In genomic region chr1:77471447-77471846, GRCm38 (mm10) we compare ENCODE assay signal across 22 mouse cellular contexts. TPM values are rescaled to one million over a fixed set of nuclear protein-coding genes. Genes with fewer than 3 reads are reported as not detected.
DNase-seq lines count a peak whose midpoint lies in the region; ATAC-seq and TF ChIP-seq lines count a peak whose summit lies in the region.
"Had no signal": no experiment of that assay in that cellular context is flagged by ENCODE, and none has a peak within 500 bp of the region (broad histone marks: within the 10 kb centered on the region; RNA-seq: fewer than 3 reads in every experiment).

No protein-coding gene starts in this region.

- no peaks in the 10 kb centered on the region for H3K9me3 ChIP-seq in embryonic facial prominence, embryonic 13.5 days
- no peaks in the 10 kb centered on the region for H3K9me3 ChIP-seq in embryonic facial prominence, embryonic 10.5 days
- no peaks in the 10 kb centered on the region for H3K9me3 ChIP-seq in embryonic facial prominence, embryonic 15.5 days (replicated peaks)
- no peaks in the 10 kb centered on the region for H3K9me3 ChIP-seq in stomach, embryonic 15.5 days
- H3K9me3 ChIP-seq: embryonic facial prominence, embryonic 12.5 days; forebrain, embryonic 15.5 days; limb, embryonic 10.5 days; neural tube, embryonic 12.5 days had no signal

- H3K27me3 ChIP-seq in embryonic facial prominence, embryonic 13.5 days, result no peaks in the 10 kb centered on the region
- H3K27me3 ChIP-seq in embryonic facial prominence, embryonic 10.5 days (replicated peaks; ENCODE audit: low read depth, poor library complexity, severe bottlenecking), result no peaks in the 10 kb centered on the region
- H3K27me3 ChIP-seq in embryonic facial prominence, embryonic 15.5 days, result no peaks in the 10 kb centered on the region
- no peaks in the 10 kb centered on the region for H3K27me3 ChIP-seq in stomach, embryonic 15.5 days (replicated peaks)
- H3K27me3 ChIP-seq in cerebellum, adult 2 months (ENCODE audit: control insufficient read depth, insufficient read depth, low read length), result no peaks in the 10 kb centered on the region
- H3K27me3 ChIP-seq: embryonic facial prominence, embryonic 12.5 days; forebrain, embryonic 15.5 days; neural tube, embryonic 12.5 days; Patski had no signal

- peak overlapping the region; percentile 53 for H3K27ac ChIP-seq in embryonic facial prominence, embryonic 13.5 days
- H3K27ac ChIP-seq in embryonic facial prominence, embryonic 10.5 days (replicated peaks), result no peak overlapping the region
- H3K27ac ChIP-seq in layer of hippocampus, adult 2 months, result peak overlapping the region; percentile 12
- H3K27ac ChIP-seq in embryonic facial prominence, embryonic 15.5 days (replicated peaks), result peak overlapping the region; percentile 55
- H3K27ac ChIP-seq in stomach, embryonic 15.5 days, result peak overlapping the region; percentile 69; the same call in 1 of the 2 replicates
- no peak overlapping the region for H3K27ac ChIP-seq in cerebellum, adult 2 months (ENCODE audit: insufficient read depth, low read length)
- H3K27ac ChIP-seq: embryonic facial prominence, embryonic 12.5 days; forebrain, embryonic 15.5 days; limb, embryonic 10.5 days; neural tube, embryonic 12.5 days had no signal

- peaks cover 29% of the 10 kb centered on the region for H3K4me1 ChIP-seq in embryonic facial prominence, embryonic 13.5 days
- peaks cover 22% of the 10 kb centered on the region for H3K4me1 ChIP-seq in embryonic facial prominence, embryonic 10.5 days
- peaks cover 13% of the 10 kb centered on the region for H3K4me1 ChIP-seq in embryonic facial prominence, embryonic 15.5 days
- peaks cover 21% of the 10 kb centered on the region; the same call in 1 of the 2 replicates for H3K4me1 ChIP-seq in stomach, embryonic 15.5 days
- no peaks in the 10 kb centered on the region for H3K4me1 ChIP-seq in cerebellum, adult 2 months (ENCODE audit: control insufficient read depth, insufficient read depth, low read length)

- TF ChIP-seq CTCF in layer of hippocampus, adult 2 months (conservative IDR thresholded peaks at IDR 0.05), result no peak
- no peak for TF ChIP-seq CTCF in cerebellum, adult 2 months (IDR thresholded peaks at IDR 0.05; ENCODE audit: borderline replicate concordance, insufficient read depth, low read depth, low read length)

- TF ChIP-seq POLR2A in cerebellum, adult 2 months (IDR thresholded peaks at IDR 0.05; ENCODE audit: borderline replicate concordance, insufficient read depth, low read length), result no peak

- no peak overlapping the region for H3K4me3 ChIP-seq in embryonic facial prominence, embryonic 13.5 days
- H3K4me3 ChIP-seq in embryonic facial prominence, embryonic 10.5 days, result no peak overlapping the region
- H3K4me3 ChIP-seq in layer of hippocampus, adult 2 months, result no peak overlapping the region
- no peak overlapping the region for H3K4me3 ChIP-seq in embryonic facial prominence, embryonic 15.5 days (replicated peaks)
- H3K4me3 ChIP-seq in stomach, embryonic 15.5 days (replicated peaks), result no peak overlapping the region
- no peak overlapping the region for H3K4me3 ChIP-seq in cerebellum, adult 2 months (replicated peaks; ENCODE audit: insufficient read depth, low read depth, low read length)
- H3K4me3 ChIP-seq: embryonic facial prominence, embryonic 12.5 days; forebrain, embryonic 15.5 days; limb, embryonic 10.5 days; neural tube, embryonic 12.5 days had no signal

- H3K36me3 ChIP-seq in embryonic facial prominence, embryonic 13.5 days, result peaks cover 6% of the 10 kb centered on the region; the same call in 1 of the 2 replicates
- peaks cover 10% of the 10 kb centered on the region for H3K36me3 ChIP-seq in embryonic facial prominence, embryonic 10.5 days (replicated peaks)
- H3K36me3 ChIP-seq in embryonic facial prominence, embryonic 15.5 days, result no peaks in the 10 kb centered on the region
- no peaks in the 10 kb centered on the region for H3K36me3 ChIP-seq in stomach, embryonic 15.5 days
- H3K36me3 ChIP-seq: forebrain, embryonic 15.5 days; neural tube, embryonic 12.5 days had no signal

- DNase-seq in embryonic facial prominence, embryonic 10.5 days (ENCODE audit: low spot score), result no peak
- DNase-seq in layer of hippocampus, adult 2 months (ENCODE audit: low spot score in 2 of 2), result no peak
- DNase-seq in layer of hippocampus, postnatal 14 days (ENCODE audit: low spot score in 2 of 2), result no peak
- no peak for DNase-seq in urinary bladder, postnatal 14 days (ENCODE audit: low spot score)
- no peak for DNase-seq in cerebellum, adult 2 months
- DNase-seq: adrenal gland, postnatal 36 days; cerebellum, postnatal 10 days; gastrocnemius, postnatal 36 days; heart, postnatal 14 days; kidney, adult 8-10 months; kidney, postnatal 10 days; liver; midbrain, embryonic 14.5 days; retina, postnatal 1 day had no signal

- no peak overlapping the region for H3K9ac ChIP-seq in embryonic facial prominence, embryonic 13.5 days
- no peak overlapping the region for H3K9ac ChIP-seq in embryonic facial prominence, embryonic 15.5 days
- no peak overlapping the region for H3K9ac ChIP-seq in stomach, embryonic 15.5 days
- H3K9ac ChIP-seq: embryonic facial prominence, embryonic 12.5 days; forebrain, embryonic 15.5 days; neural tube, embryonic 12.5 days had no signal

- WGBS in embryonic facial prominence, embryonic 13.5 days, result 40% methylated on average over 5 of the region's 5 CpGs
- WGBS in embryonic facial prominence, embryonic 10.5 days, result 70% methylated on average over 5 of the region's 5 CpGs
- 38% methylated on average over 5 of the region's 5 CpGs for WGBS in embryonic facial prominence, embryonic 15.5 days
- WGBS in stomach, embryonic 15.5 days, result 32% methylated on average over 5 of the region's 5 CpGs
- 67% methylated on average over 5 of the region's 5 CpGs for WGBS in cerebellum, adult 2 months

- no peak for ATAC-seq in embryonic facial prominence, embryonic 13.5 days (ENCODE audit: insufficient number of reproducible peaks, insufficient read depth, low FRiP score, low TSS enrichment, low read depth)
- no peak for ATAC-seq in embryonic facial prominence, embryonic 15.5 days (ENCODE audit: insufficient number of reproducible peaks, low FRiP score, low TSS enrichment, low read depth)
- ATAC-seq in stomach, embryonic 15.5 days (ENCODE audit: insufficient read depth, low FRiP score, low read depth), result no peak
- ATAC-seq: forebrain, embryonic 15.5 days had no signal

- no peak overlapping the region for H3K4me2 ChIP-seq in embryonic facial prominence, embryonic 13.5 days
- no peak overlapping the region for H3K4me2 ChIP-seq in embryonic facial prominence, embryonic 15.5 days (replicated peaks)
- H3K4me2 ChIP-seq in stomach, embryonic 15.5 days, result no peak overlapping the region
- H3K4me2 ChIP-seq: embryonic facial prominence, embryonic 12.5 days; forebrain, embryonic 15.5 days; neural tube, embryonic 12.5 days had no signal

RNA-seq across cellular contexts. Expression of gene Epha4, which starts 43.4 kb away (rescaled TPM):
- 65.9 and 70.7 TPM in 2 replicates for polyA plus RNA-seq in embryonic facial prominence, embryonic 13.5 days (2015; fragmentation: Nextera tagmentation; extraction: Ambion mirVana)
- 26.2 and 29.1 TPM in 2 replicates for polyA plus RNA-seq in embryonic facial prominence, embryonic 10.5 days (2016; fragmentation: Nextera tagmentation; extraction: Ambion mirVana)
- 100 to 1,000 TPM; 334 to 340 TPM for total RNA-seq in layer of hippocampus, adult 2 months (2021)
- 100 to 1,000 TPM; 348 to 361 TPM for total RNA-seq in layer of hippocampus, postnatal 14 days (2021)
- polyA plus RNA-seq in embryonic facial prominence, embryonic 15.5 days (2015; fragmentation: Nextera tagmentation; extraction: Ambion mirVana), result 36.8 and 38.2 TPM in 2 replicates
- 9.4 and 11.8 TPM in 2 replicates for polyA plus RNA-seq in stomach, embryonic 15.5 days (2015; fragmentation: Nextera tagmentation; extraction: Ambion mirVana)
- polyA plus RNA-seq in cerebellum, adult 2 months (2012; rRNA removed), result 11.6 and 12.5 TPM in 2 replicates

Comparison
In these comparisons a context has a peak if more than half of its experiments do, and no peak if none do; other contexts are left out.
1. H3K27ac ChIP-seq: peak in embryonic facial prominence, embryonic 13.5 days (single experiment), layer of hippocampus, adult 2 months (single experiment), embryonic facial prominence, embryonic 15.5 days (single experiment) and stomach, embryonic 15.5 days (single experiment); none in embryonic facial prominence, embryonic 10.5 days (single experiment) and cerebellum, adult 2 months (single experiment).